Mouse (Mus musculus): ENCODE data around the gene Zfp451. TPM values are rescaled to one million over a fixed set of nuclear protein-coding genes. Genes with fewer than 3 reads are reported as not detected.

Gene Zfp451
- polyA plus RNA-seq, 1 experiment = 5.0 TPM

DNA sequence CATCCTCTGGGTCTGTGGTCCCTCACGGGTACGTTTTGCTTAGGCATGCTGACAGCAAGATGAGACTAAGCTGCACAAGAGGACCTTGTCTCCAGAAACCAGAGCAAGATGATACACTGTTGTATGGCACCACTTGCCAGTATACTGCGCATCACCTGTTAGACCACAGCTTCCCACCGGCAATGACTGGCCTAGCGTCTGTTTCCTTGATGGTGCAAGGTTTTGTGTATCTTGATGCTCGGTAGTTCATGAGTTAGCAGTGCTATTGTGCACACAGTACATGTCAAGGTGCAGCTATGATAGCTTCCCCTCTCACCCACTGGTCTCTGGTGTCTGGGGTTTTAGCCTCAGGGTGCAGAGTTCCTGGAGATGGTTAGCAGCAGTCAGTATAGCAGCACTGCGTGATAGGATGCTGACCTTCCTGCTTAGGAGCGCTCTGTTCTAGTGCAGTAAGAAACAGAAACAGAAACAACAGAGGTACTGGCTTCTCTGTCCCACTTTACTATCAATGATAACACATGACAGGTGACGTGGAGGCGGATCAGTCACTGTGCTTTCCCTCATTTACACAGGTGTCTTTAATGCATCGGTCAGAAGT, 75.6 kb downstream of the Zfp451 start:
- 83% methylated on average over 11 of the region's 11 CpGs for WGBS
- H3K36me3 ChIP-seq (ENCODE audit: control insufficient read depth, insufficient read depth, low read length) = no peaks in the 10 kb centered on the region
- no peaks in the 10 kb centered on the region for H3K27me3 ChIP-seq (replicated peaks; ENCODE audit: control insufficient read depth, insufficient read depth, low read length)
- no peak for DNase-seq
- TF ChIP-seq CTCF (conservative IDR thresholded peaks at IDR 0.05; ENCODE audit: insufficient read depth, insufficient read length, low read depth, low read length) = no peak
- TF ChIP-seq POLR2A (IDR thresholded peaks at IDR 0.05; ENCODE audit: low read depth, low read length) = no peak
- no peak overlapping the region for H3K4me3 ChIP-seq (ENCODE audit: insufficient read depth, low read depth, low read length)
- H3K27ac ChIP-seq (ENCODE audit: insufficient read depth, low read depth, low read length) = no peak overlapping the region
- H3K4me1 ChIP-seq (ENCODE audit: control insufficient read depth, insufficient read depth, low read length) = 0 out of 2 replicates have a peak, but pooled peaks cover 12% of the 10 kb centered on the region

DNA sequence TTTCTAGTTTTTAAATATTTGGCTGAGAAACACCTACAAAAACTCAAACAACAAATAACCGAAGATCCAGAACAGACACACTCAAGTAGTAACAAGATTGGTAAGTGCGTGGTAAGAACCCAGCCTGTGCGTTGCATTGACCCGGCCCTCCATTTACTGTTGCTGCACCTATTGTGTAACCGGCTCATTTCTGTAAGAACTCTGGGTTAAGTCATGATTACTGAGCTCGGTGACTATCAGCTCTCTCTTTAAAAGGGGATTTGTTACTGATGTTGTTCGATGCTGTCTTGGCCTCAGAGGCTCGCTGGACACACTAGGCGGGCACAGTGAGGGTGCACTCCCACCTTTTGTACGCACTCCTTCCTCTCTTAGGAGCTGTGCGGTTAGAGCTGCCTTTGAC, 76.1 kb downstream of the Zfp451 start:
- Histone ChIP-seq H3K27me3 (replicated peaks; ENCODE audit: control insufficient read depth, insufficient read depth, low read length) (no peaks in the 10 kb centered on the region), H3K36me3 (ENCODE audit: control insufficient read depth, insufficient read depth, low read length) (no peaks in the 10 kb centered on the region), H3K4me1 (ENCODE audit: control insufficient read depth, insufficient read depth, low read length) (peaks cover 14% of the 10 kb centered on the region; the same call in 1 of the 2 replicates), H3K4me3 (ENCODE audit: insufficient read depth, low read depth, low read length) (no peak overlapping the region), H3K27ac (ENCODE audit: insufficient read depth, low read depth, low read length) (no peak overlapping the region)
- DNase-seq = no peak
- TF ChIP-seq POLR2A (IDR thresholded peaks at IDR 0.05; ENCODE audit: low read depth, low read length) = no peak
- WGBS = 95% methylated on average over 11 of the region's 11 CpGs

DNA sequence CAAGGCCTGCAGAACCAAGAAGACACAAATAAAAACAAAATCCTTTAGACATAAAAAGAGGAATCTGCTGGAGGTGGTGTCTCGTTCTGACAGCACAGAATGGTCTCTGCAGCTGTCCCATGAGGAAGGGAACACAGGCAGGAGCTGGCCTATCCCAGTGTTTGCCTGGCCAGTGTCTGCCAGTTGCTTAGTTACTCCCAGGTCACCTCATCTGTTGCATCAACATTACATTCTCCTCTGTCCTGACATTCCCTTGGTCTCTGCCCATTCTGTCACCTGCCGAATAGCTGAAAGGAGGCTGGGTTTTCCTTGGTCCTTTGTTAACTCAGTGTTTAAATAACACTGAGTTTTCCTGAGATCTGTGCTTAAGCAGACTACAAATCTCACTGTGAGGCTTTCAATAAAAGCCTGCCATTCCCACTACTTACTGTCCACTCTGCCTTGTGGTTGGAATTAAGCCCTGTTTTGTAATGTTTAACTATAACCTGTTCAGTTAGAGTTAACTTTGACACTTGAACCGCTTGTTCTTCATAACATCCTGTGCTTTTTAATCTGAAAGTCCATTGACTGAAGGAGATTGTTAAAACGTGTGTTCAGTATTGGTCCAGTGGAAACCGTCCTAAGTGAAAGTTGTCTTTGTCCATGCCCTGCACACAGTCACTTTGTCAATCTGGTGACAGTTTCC, 80.3 kb downstream of the Zfp451 start:
- peak overlapping the region; percentile 36 for H3K4me3 ChIP-seq (ENCODE audit: insufficient read depth, low read depth, low read length)
- H3K36me3 ChIP-seq (ENCODE audit: control insufficient read depth, insufficient read depth, low read length) = no peaks in the 10 kb centered on the region
- H3K27ac ChIP-seq (ENCODE audit: insufficient read depth, low read depth, low read length) = peak overlapping the region; percentile 77
- TF ChIP-seq CTCF (conservative IDR thresholded peaks at IDR 0.05; ENCODE audit: insufficient read depth, insufficient read length, low read depth, low read length) = no peak
- no peak for TF ChIP-seq POLR2A (IDR thresholded peaks at IDR 0.05; ENCODE audit: low read depth, low read length)
- DNase-seq = peak; percentile 77
- H3K4me1 ChIP-seq (ENCODE audit: control insufficient read depth, insufficient read depth, low read length) = peaks cover 14% of the 10 kb centered on the region; the same call in 1 of the 2 replicates
- no peaks in the 10 kb centered on the region for H3K27me3 ChIP-seq (replicated peaks; ENCODE audit: control insufficient read depth, insufficient read depth, low read length)
- WGBS = 53% methylated on average over 5 of the region's 5 CpGs

DNA sequence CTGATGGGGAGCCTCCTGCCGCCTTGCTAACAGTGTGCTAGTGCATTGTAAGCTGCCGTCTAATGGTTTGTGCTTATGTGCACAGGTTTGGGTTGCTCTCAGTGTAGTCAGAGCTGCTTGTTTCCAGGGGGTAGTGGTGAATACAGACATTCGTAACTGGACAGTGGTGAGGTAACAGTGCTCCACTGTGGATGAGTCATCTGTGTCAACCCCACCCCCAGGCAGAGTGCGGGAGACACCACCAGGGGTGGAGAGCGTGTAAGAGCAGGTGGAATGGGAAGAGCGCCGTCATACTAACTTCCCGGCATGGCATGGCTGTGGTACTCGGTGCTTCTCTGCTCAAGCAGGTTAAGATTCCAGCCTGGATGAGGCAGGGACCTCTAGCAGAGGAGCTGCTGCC, 81.4 kb downstream of the Zfp451 start:
- WGBS = 81% methylated on average over 9 of the region's 9 CpGs
- no peaks in the 10 kb centered on the region for H3K27me3 ChIP-seq (replicated peaks; ENCODE audit: control insufficient read depth, insufficient read depth, low read length)
- H3K27ac ChIP-seq (ENCODE audit: insufficient read depth, low read depth, low read length) = no peak overlapping the region
- H3K36me3 ChIP-seq (ENCODE audit: control insufficient read depth, insufficient read depth, low read length) = no peaks in the 10 kb centered on the region
- TF ChIP-seq CTCF (conservative IDR thresholded peaks at IDR 0.05; ENCODE audit: insufficient read depth, insufficient read length, low read depth, low read length) (no peak), POLR2A (IDR thresholded peaks at IDR 0.05; ENCODE audit: low read depth, low read length) (no peak)
- DNase-seq = no peak
- peaks cover 14% of the 10 kb centered on the region; the same call in 1 of the 2 replicates for H3K4me1 ChIP-seq (ENCODE audit: control insufficient read depth, insufficient read depth, low read length)
- no peak overlapping the region for H3K4me3 ChIP-seq (ENCODE audit: insufficient read depth, low read depth, low read length)

DNA sequence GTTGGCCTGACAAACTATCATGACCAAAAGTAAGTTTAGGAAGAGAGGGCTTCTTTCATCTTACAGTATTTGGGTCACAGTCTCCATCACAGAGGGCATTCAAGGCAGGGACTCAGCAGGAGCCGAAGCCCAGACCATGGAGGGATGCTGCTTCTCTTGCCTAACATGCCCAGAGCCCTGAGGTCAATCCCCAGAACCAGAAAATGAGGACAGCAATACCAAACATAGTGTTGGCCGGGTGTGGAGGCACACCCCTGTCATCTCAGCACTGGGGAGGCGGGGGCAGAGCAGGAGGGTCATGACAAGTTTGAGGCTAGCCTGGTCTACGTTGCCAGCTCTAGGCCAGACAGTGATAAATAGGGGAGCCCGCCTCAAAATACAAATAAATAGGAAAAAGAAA, 89.3 kb downstream of the Zfp451 start:
- DNase-seq = no peak
- Histone ChIP-seq H3K36me3 (ENCODE audit: control insufficient read depth, insufficient read depth, low read length) (no peaks in the 10 kb centered on the region; the same call in 1 of the 2 replicates), H3K4me3 (ENCODE audit: insufficient read depth, low read depth, low read length) (no peak overlapping the region), H3K27me3 (replicated peaks; ENCODE audit: control insufficient read depth, insufficient read depth, low read length) (no peaks in the 10 kb centered on the region), H3K4me1 (ENCODE audit: control insufficient read depth, insufficient read depth, low read length) (no peaks in the 10 kb centered on the region), H3K27ac (ENCODE audit: insufficient read depth, low read depth, low read length) (no peak overlapping the region)
- TF ChIP-seq CTCF (conservative IDR thresholded peaks at IDR 0.05; ENCODE audit: insufficient read depth, insufficient read length, low read depth, low read length) (no peak), POLR2A (IDR thresholded peaks at IDR 0.05; ENCODE audit: low read depth, low read length) (no peak)
- WGBS = 86% methylated on average over 5 of the region's 5 CpGs

DNA sequence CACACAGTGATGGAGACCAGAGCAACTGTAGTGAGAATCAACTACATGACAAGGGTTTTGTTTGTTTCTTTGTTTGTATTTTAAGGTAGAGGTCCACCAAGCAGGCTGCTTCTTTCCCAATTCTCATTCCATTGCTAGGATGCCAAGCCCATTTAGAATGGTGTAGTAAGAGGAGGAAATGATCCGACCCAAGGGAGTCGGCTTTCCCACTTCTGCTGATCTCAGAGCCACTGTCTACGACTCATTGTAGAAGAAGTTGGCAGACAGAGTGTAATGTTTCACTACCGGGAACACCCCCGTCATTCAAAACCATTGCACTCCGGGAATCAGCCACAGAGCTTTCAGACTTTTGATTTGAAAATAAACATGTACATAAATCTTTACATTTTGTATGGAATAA, 89.9 kb downstream of the Zfp451 start:
- H3K27ac ChIP-seq (ENCODE audit: insufficient read depth, low read depth, low read length) = no peak overlapping the region
- H3K27me3 ChIP-seq (replicated peaks; ENCODE audit: control insufficient read depth, insufficient read depth, low read length) = no peaks in the 10 kb centered on the region
- no peaks in the 10 kb centered on the region; the same call in 1 of the 2 replicates for H3K36me3 ChIP-seq (ENCODE audit: control insufficient read depth, insufficient read depth, low read length)
- no peak for TF ChIP-seq CTCF (conservative IDR thresholded peaks at IDR 0.05; ENCODE audit: insufficient read depth, insufficient read length, low read depth, low read length)
- no peak for TF ChIP-seq POLR2A (IDR thresholded peaks at IDR 0.05; ENCODE audit: low read depth, low read length)
- no peak for DNase-seq
- no peaks in the 10 kb centered on the region for H3K4me1 ChIP-seq (ENCODE audit: control insufficient read depth, insufficient read depth, low read length)
- 51% methylated on average over 6 of the region's 6 CpGs for WGBS
- no peak overlapping the region for H3K4me3 ChIP-seq (ENCODE audit: insufficient read depth, low read depth, low read length)

DNA sequence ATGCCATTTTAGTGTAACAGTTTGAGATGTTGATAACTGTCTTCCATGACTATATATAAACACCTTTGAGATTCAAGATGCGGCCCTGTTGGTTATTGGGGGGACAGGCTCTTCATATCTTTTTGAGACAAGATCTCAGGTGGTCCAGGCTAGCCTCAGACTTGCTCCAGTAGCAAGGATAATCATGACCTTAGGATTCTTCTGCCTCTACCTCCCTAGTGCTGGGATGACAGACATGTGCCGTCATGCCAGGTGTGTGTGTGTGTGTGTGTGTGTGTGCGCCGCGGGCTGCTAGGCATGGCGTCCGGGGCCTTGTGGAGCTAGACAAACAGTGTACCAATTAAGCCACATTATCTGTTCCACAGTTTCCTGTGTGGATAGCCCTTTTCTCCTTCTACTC, 93.4 kb downstream of the Zfp451 start:
- H3K4me3 ChIP-seq (ENCODE audit: insufficient read depth, low read depth, low read length) = no peak overlapping the region
- no peaks in the 10 kb centered on the region; the same call in 1 of the 2 replicates for H3K36me3 ChIP-seq (ENCODE audit: control insufficient read depth, insufficient read depth, low read length)
- H3K27me3 ChIP-seq (replicated peaks; ENCODE audit: control insufficient read depth, insufficient read depth, low read length) = no peaks in the 10 kb centered on the region
- DNase-seq = no peak
- no peaks in the 10 kb centered on the region for H3K4me1 ChIP-seq (ENCODE audit: control insufficient read depth, insufficient read depth, low read length)
- no peak overlapping the region for H3K27ac ChIP-seq (ENCODE audit: insufficient read depth, low read depth, low read length)
- TF ChIP-seq CTCF (conservative IDR thresholded peaks at IDR 0.05; ENCODE audit: insufficient read depth, insufficient read length, low read depth, low read length) = no peak
- no peak for TF ChIP-seq POLR2A (IDR thresholded peaks at IDR 0.05; ENCODE audit: low read depth, low read length)
- 82% methylated on average over 7 of the region's 7 CpGs for WGBS
